Mouse (Mus musculus) forebrain, embryonic 12.5 days (tissue): ENCODE data around the gene Tapbp. TPM values are rescaled to one million over a fixed set of nuclear protein-coding genes. Genes with fewer than 3 reads are reported as not detected.

Source experiments
- ATAC-seq: fragments of 200-750 bp; cut with Nextera tagmentation; 2 replicates; pipeline ENCODE4 v1.8.0; 2017; ENCODE audit warnings: moderate TSS enrichment; ENCODE audit not compliant: low FRiP score
- H3K27ac ChIP-seq: fragments of 300-500 bp; sonication (generic); 2 replicates; pipeline ENCODE4 v1.5.1; 2016; ENCODE audit warnings: mild to moderate bottlenecking
- H3K27me3 ChIP-seq: fragments of 300-500 bp; sonication (generic); 2 replicates; pipeline ENCODE4 v1.6.1; 2016; ENCODE audit warnings: mild to moderate bottlenecking
- H3K36me3 ChIP-seq: fragments of 300-500 bp; sonication (generic); replicated peaks from 2 replicates; pipeline ENCODE4 v1.6.1; 2016; ENCODE audit warnings: mild to moderate bottlenecking
- H3K4me1 ChIP-seq: fragments of 300-500 bp; sonication (generic); 2 replicates; pipeline ENCODE4 v1.6.1; 2016
- H3K4me2 ChIP-seq: fragments of 300-500 bp; sonication (generic); 2 replicates; pipeline ENCODE4 v1.6.1; 2016; ENCODE audit warnings: mild to moderate bottlenecking, moderate library complexity
- H3K4me3 ChIP-seq: fragments of 300-500 bp; sonication (generic); replicated peaks from 2 replicates; pipeline ENCODE4 v1.5.1; 2016; ENCODE audit warnings: mild to moderate bottlenecking
- H3K9ac ChIP-seq: fragments of 300-500 bp; sonication (generic); 2 replicates; pipeline ENCODE4 v1.6.1; 2016; ENCODE audit warnings: mild to moderate bottlenecking
- H3K9me3 ChIP-seq: fragments of 300-500 bp; sonication (generic); 2 replicates; pipeline ENCODE4 v1.6.1; 2016
- WGBS: fragments of 180-500 bp; shearing (Covaris S2); methylation state at CpG from one replicate; pipeline ENCODE4 v1.1.7; 2016; 5-methylcytosine and 5-hydroxymethylcytosine counted together
- polyA plus RNA-seq: library from polyadenylated mRNA; unstranded; fragments of >200 nt; fragmentation: Nextera tagmentation; extraction: Ambion mirVana; gene quantifications from 2 replicates; pipeline ENCODE4 v1.2.1, GENCODE M21; 2016

The Tapbp gene
- polyA plus RNA-seq, 1 experiment from 2014 or later = 19.5 TPM

DNA sequence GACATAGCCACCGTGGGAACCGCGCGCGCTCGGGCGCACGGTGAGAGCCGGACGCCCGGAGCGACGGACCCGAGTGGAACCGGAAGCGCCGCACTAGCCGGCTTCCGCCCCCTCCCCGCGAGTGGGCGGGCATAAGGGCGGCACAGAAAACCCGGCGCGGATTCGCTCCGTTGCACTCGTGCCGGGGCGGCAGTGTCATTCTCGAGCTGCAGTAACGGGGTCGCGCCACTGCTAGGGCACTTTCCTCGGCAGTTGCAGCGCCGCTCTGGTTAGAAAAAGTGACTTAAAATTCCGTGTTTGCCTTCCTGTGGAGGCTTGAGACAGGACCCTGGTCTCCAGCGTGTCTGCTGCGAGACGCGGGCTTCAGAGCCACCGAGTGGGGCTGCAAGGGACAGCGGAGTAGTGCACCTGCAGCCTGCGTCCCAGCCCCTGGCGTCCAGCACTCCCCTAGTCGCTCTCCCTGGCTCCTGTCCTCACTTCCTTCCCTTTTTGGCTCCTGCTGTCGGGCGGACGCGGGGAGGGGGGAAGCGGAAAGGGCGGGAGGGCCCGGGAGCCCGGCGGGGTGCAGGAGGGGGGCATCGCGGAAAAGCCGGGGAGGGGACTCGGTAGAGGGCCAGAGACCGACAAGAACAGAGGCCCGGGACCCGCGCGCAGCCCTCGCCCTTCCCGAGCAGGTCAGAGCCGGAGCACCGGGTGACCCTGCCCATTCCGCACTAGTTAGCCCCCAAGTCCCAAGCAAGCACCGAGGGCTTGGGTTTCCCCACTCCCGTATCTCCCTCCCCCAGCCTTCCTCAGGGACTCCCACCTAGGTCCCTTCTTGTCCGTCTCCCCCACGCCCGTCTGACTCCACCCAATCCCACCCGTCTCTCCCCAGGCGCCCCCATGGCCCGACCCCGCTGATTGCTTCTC, 13.9 kb downstream of the Tapbp start, which contains the start of gene Rgl2:
Rgl2 (plus strand) TSS at position 173 of the 909 bp plus-strand sequence.
- under 1% methylated on average over 66 of the region's 80 CpGs for WGBS

DNA sequence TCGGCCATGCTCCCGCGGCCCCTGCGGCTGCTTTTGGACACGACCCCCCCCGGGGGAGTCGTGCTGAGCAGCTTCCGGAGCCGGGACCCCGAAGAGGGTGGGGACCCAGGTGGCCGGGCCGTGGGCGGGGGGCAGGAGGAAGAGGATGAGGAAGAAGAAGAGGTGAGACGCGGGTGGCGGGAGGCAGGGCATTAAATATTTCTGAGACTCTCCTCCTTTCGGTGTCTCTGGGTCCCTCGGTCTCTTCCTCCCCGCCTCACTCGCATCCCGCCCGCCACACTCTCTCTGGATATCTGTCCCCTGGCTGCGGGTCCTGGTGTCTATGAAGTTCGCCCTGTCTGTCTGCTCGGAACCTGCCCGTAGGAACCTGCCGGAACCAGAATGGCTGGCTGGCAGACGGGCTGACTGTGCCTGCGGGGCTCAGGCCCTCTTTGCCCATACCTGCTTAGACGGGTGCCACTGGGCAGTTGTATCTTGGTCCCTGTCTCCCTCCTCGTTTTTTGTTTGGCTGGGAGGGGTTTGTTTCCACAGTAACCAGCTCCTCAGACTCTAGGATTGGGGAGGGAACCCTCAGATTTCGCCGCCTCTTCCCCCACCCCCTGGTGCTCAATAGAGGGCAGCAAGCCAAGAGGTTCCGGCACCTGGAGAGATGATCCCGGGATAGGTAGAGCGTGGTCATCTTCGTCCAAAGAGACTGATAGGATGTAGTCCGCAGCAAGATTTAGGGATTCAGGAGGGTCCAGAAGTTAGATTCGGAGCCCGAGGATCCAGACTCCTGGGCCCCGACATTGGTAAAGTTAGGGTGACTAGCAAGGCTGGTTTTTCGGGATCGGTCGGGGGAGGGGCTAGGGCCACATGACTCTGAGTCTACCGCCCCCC, 14.8 kb downstream of the Tapbp start:
- Histone ChIP-seq H3K4me1 (peaks cover 25% of the 10 kb centered on the region), H3K4me2 (peak overlapping the region; percentile 100), H3K4me3 (peak overlapping the region; percentile 84), H3K27ac (peak overlapping the region; percentile 97), H3K36me3 (peaks cover 52% of the 10 kb centered on the region), H3K9me3 (no peaks in the 10 kb centered on the region), H3K27me3 (no peaks in the 10 kb centered on the region), H3K9ac (peak overlapping the region; percentile 94)
- under 1% methylated on average over 45 of the region's 45 CpGs for WGBS
- 0 out of 2 replicates have a peak, but pooled peaks have one; percentile 1 for ATAC-seq

More for the DNA sequence above, 13.9 kb downstream of the Tapbp start, which contains the start of gene Rgl2:
- Histone ChIP-seq H3K27ac (peak within 1 kb of the TSS; percentile 97), H3K36me3 (peaks cover 50% of the 10 kb centered on the region), H3K4me2 (peak within 1 kb of the TSS; percentile 100), H3K4me3 (peak within 1 kb of the TSS; percentile 84), H3K4me1 (peaks cover 25% of the 10 kb centered on the region), H3K9ac (peak within 1 kb of the TSS; percentile 94), H3K27me3 (no peaks in the 10 kb centered on the region), H3K9me3 (no peaks in the 10 kb centered on the region)
- ATAC-seq = peak; percentile 88

DNA sequence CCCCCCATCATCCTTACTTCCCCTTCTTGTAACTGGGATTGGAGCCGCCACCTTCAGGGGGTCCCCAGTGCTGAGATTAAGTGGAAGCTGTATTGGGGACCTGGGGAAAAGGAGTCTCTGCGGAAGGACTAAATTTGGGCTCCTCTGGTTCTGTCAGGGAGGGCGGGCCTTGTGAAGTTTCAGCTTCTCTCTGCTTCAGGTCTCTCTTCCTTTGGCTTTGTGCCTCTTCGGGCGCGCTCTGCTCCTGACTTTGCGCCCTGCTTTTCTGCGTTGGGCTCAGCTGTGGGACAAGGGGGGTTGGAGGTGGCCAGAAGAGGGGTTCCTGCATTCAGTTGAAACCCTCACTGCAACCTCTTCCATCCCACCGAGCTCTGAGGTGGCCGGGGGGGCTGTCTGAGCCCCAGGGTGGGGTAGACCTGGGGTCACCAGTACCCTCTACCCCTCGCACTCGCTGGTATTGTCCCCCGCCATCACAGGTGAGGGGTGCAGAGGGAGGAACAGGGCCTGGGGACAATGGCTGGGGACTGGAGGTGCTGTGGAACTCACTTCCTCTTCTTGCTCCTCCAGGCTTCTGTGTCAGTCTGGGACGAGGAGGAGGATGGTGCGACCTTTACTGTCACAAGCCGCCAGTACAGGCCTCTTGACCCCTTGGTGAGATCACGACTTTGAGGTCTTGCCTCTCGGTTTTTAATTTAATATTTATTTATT, 15.6 kb downstream of the Tapbp start:
- H3K36me3 ChIP-seq = peaks cover 52% of the 10 kb centered on the region
- no peak for ATAC-seq
- H3K4me2 ChIP-seq = peak overlapping the region; percentile 100
- no peaks in the 10 kb centered on the region for H3K9me3 ChIP-seq
- no peak overlapping the region for H3K27ac ChIP-seq
- peaks cover 25% of the 10 kb centered on the region for H3K4me1 ChIP-seq
- H3K4me3 ChIP-seq = peak overlapping the region; percentile 84
- peak overlapping the region; percentile 94 for H3K9ac ChIP-seq
- H3K27me3 ChIP-seq = no peaks in the 10 kb centered on the region
- 41% methylated on average over 18 of the region's 18 CpGs for WGBS

DNA sequence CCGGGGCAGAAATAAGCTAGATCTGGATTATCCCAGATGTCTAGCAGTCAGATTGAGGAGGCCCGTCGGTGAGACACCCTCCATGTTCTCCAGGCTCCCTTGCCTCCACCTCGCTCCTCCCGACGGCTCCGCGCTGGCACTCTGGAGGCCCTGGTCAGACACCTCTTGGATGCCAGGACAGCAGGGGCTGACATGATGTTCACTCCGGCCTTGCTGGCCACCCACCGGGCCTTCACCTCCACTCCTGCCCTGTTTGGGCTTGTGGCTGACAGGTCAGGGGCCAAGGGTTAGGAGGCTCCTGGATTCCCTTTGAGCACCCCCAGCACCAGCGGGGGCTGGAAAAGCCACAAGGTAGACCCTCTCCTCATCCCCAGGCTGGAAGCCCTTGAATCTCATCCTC, 16.2 kb downstream of the Tapbp start:
- Histone ChIP-seq H3K27me3 (no peaks in the 10 kb centered on the region), H3K4me2 (no peak overlapping the region), H3K4me1 (peaks cover 25% of the 10 kb centered on the region), H3K27ac (no peak overlapping the region), H3K4me3 (no peak overlapping the region), H3K9me3 (no peaks in the 10 kb centered on the region), H3K9ac (no peak overlapping the region), H3K36me3 (peaks cover 51% of the 10 kb centered on the region)
- WGBS = 93% methylated on average over 11 of the region's 11 CpGs
- no peak for ATAC-seq

DNA sequence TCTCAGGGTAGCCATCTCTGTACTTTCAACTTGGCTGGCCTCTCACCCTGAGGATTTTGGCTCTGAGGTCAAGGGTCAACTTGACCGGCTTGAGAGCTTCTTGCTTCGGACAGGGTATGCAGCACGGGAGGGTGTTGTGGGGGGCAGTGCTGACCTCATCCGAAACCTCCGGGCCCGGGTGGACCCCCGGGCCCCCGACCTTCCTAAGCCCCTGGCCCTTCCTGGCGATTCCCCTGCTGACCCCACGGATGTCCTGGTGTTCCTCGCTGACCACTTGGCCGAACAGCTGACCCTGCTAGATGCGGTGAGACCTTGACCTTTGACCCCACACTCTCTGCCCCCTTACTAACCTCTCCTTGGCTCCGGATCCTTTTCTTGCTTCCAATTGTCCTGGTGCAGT, 16.7 kb downstream of the Tapbp start:
- peaks cover 25% of the 10 kb centered on the region for H3K4me1 ChIP-seq
- H3K9me3 ChIP-seq = no peaks in the 10 kb centered on the region
- H3K4me3 ChIP-seq = no peak overlapping the region
- H3K27me3 ChIP-seq = no peaks in the 10 kb centered on the region
- 89% methylated on average over 14 of the region's 14 CpGs for WGBS
- no peak for ATAC-seq
- H3K9ac ChIP-seq = no peak overlapping the region
- H3K4me2 ChIP-seq = no peak overlapping the region
- peaks cover 54% of the 10 kb centered on the region for H3K36me3 ChIP-seq
- no peak overlapping the region for H3K27ac ChIP-seq

DNA sequence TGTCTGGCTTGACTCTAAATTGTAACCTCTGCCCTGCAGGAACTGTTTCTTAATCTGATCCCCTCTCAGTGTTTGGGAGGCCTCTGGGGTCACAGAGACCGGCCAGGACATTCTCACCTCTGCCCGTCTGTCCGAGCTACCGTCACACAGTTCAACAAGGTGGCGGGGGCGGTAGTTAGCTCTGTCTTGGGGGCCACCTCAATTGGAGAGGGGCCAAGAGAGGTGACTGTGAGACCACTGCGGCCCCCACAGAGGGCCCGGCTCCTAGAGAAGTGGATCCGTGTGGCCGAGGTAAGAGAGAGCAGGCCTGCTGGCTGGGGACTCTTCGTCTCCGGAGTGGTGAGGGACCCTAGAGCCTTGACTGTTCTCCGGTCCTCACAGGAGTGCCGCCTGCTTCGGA, 17.3 kb downstream of the Tapbp start:
- 93% methylated on average over 15 of the region's 15 CpGs for WGBS
- Histone ChIP-seq H3K9me3 (no peaks in the 10 kb centered on the region), H3K27me3 (no peaks in the 10 kb centered on the region), H3K4me3 (no peak overlapping the region), H3K27ac (no peak overlapping the region), H3K36me3 (peaks cover 56% of the 10 kb centered on the region), H3K9ac (no peak overlapping the region), H3K4me2 (no peak overlapping the region), H3K4me1 (peaks cover 22% of the 10 kb centered on the region)
- no peak for ATAC-seq

DNA sequence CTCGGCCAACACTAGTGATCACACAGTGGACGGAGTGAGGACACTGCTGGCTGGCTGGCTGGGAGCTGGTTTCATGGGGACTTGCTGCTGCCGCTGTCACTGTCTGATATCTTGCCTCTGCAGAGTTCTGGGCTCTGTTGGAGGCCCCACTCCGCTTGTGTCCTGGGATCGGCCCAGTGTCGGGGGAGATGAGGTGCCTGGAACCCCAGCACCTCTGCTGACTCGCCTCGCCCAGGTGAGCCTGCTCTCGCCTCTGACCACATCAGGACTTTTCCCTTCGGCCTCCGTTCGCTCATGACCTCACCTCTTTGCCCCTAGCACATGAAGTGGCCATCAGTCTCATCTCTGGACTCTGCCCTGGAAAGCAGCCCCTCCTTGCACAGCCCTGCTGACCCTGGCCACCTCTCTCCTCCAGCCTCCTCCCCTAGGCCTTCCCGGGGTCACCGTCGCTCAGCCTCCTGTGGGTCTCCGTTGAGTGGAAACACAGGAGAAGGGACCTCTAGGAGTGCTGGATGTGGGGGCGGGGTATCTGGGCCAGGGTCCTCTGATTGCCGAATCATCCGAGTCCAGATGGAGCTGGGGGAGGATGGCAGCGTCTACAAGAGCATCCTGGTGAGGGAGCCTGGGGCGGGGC, 19.8 kb downstream of the Tapbp start:
- H3K9me3 ChIP-seq = no peaks in the 10 kb centered on the region
- H3K27ac ChIP-seq = no peak overlapping the region
- H3K4me3 ChIP-seq = no peak overlapping the region
- H3K36me3 ChIP-seq = peaks cover 63% of the 10 kb centered on the region
- 89% methylated on average over 21 of the region's 21 CpGs for WGBS
- no peak overlapping the region for H3K9ac ChIP-seq
- ATAC-seq = no peak
- H3K4me1 ChIP-seq = peaks cover 22% of the 10 kb centered on the region
- no peaks in the 10 kb centered on the region for H3K27me3 ChIP-seq
- no peak overlapping the region for H3K4me2 ChIP-seq

DNA sequence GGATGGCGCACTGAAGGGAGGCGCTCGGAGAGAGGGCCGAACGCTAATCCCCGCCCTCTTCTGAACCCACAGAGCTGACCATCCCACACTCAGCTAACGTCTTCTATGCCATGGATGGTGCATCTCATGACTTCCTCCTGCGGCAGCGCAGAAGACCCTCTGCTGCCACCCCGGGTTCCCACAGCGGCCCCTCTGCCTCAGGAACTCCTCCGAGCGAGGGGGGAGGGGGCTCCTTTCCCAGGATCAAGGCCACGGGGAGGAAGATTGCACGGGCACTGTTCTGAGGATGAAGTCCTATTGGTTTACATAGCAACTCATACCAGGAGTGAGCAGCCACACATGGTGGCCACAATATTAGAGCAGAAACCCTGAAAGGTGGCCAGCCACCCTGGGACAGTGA, 21.3 kb downstream of the Tapbp start:
- Histone ChIP-seq H3K9me3 (no peaks in the 10 kb centered on the region), H3K4me2 (no peak overlapping the region), H3K27ac (no peak overlapping the region), H3K36me3 (peaks cover 64% of the 10 kb centered on the region), H3K9ac (no peak overlapping the region), H3K27me3 (no peaks in the 10 kb centered on the region), H3K4me1 (peaks cover 22% of the 10 kb centered on the region), H3K4me3 (no peak overlapping the region)
- WGBS = 87% methylated on average over 15 of the region's 15 CpGs
- no peak for ATAC-seq

DNA sequence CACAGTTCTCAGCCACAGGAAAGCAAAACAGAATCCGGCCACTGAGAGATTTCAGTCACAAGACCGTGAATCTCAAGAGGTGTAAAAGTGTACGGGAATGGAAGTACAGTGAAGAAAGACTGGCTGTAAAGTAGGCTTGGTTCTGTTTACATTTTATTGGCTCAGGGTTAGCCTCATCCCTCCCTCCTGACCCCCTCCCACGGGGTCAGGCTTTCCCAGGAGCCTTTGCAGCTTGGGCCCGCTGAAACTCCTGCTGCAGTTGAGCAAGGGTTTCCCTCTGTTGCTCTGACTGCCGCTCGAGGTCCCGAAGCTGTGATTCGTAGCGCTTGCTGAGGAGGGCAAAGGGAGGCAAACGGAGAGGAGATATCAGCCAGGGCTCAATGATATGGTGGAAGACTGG, 23.1 kb downstream of the Tapbp start:
- H3K4me1 ChIP-seq = peaks cover 23% of the 10 kb centered on the region
- WGBS = 83% methylated on average over 11 of the region's 11 CpGs
- H3K9me3 ChIP-seq = no peaks in the 10 kb centered on the region
- H3K36me3 ChIP-seq = peaks cover 58% of the 10 kb centered on the region
- H3K4me3 ChIP-seq = peak overlapping the region; percentile 87
- no peaks in the 10 kb centered on the region for H3K27me3 ChIP-seq
- H3K27ac ChIP-seq = no peak overlapping the region
- H3K4me2 ChIP-seq = peak overlapping the region; percentile 99
- ATAC-seq = no peak
- H3K9ac ChIP-seq = no peak overlapping the region

DNA sequence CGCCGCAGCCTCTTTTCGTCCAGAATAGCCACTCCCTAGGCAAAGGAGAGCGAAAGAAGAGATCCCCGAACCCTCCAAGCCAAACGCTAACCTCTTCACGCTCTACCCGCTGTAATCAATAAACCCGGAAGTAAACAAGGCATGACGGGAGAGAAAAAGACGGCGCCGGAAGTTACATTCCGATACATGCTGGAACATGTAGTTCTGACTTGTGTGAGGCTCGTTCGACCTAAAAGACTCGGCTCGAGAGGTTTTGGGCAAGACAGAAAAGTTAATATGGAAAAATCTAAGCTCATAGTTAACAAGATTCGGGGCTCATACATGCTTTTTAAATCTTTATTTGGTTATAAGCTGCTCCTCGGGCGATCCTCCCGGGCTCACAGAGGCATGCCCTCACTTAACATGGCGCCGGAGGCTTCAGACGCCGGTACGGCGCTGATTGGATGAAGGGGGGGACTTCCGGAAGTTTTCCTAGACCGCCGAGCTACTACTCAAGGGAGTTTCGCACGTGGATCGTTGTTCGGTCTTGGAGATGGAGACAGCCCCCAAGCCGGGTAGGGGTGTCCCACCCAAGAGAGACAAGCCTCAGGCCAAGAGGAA, 24.6 kb downstream of the Tapbp start, which contains the start of the genes Pfdn6 and Wdr46:
Pfdn6 (minus strand) TSS at position 138 of the 600 bp plus-strand sequence.
Wdr46 (plus strand) TSS at position 455 of the 600 bp plus-strand sequence.
- WGBS = under 1% methylated on average over 36 of the region's 36 CpGs
- peaks cover 23% of the 10 kb centered on the region for H3K4me1 ChIP-seq
- H3K4me3 ChIP-seq = peak within 1 kb of the TSS; percentile 87
- 0 out of 2 replicates have a peak within 1 kb of the TSS, but pooled peaks have one; percentile 50 for H3K27ac ChIP-seq
- no peaks in the 10 kb centered on the region for H3K27me3 ChIP-seq
- peak within 1 kb of the TSS; percentile 99 for H3K4me2 ChIP-seq
- peak within 1 kb of the TSS; percentile 81 for H3K9ac ChIP-seq
- H3K36me3 ChIP-seq = peaks cover 57% of the 10 kb centered on the region
- H3K9me3 ChIP-seq = no peaks in the 10 kb centered on the region
- peak; percentile 88 for ATAC-seq

DNA sequence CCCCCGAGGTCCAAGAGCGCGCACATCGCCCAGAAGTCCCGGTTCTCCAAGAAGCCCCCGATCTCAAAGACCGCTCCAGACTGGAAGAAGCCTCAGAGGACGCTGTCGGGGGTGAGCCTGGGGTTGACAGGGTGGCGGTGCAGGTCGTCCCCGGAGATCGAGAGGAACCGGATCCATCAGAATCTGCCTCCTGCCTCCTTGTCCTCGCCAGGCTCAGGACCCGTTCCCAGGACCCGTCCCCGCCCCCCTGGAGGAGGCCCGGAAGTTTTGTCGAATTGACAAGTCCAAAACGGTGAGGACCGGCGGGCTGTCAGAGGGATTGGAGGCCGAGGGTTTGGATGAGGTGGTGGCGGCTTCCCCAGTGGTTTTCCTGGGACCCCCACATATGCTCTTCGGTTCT, 25.3 kb downstream of the Tapbp start:
- Histone ChIP-seq H3K36me3 (peaks cover 54% of the 10 kb centered on the region), H3K4me1 (peaks cover 23% of the 10 kb centered on the region), H3K27ac (no peak overlapping the region), H3K9me3 (no peaks in the 10 kb centered on the region), H3K9ac (peak overlapping the region; percentile 81), H3K27me3 (no peaks in the 10 kb centered on the region), H3K4me2 (peak overlapping the region; percentile 99), H3K4me3 (peak overlapping the region; percentile 87)
- 3% methylated on average over 26 of the region's 26 CpGs for WGBS
- peak; percentile 22; the same call in 1 of the 2 replicates for ATAC-seq
